Mouse (Mus musculus): ENCODE results near the gene Pkd2. TPM values are rescaled to one million over a fixed set of nuclear protein-coding genes. Genes with fewer than 3 reads are reported as not detected.

Pkd2 gene
- polyA plus RNA-seq, 1 experiment from 2014 or later = 14.6 TPM

DNA sequence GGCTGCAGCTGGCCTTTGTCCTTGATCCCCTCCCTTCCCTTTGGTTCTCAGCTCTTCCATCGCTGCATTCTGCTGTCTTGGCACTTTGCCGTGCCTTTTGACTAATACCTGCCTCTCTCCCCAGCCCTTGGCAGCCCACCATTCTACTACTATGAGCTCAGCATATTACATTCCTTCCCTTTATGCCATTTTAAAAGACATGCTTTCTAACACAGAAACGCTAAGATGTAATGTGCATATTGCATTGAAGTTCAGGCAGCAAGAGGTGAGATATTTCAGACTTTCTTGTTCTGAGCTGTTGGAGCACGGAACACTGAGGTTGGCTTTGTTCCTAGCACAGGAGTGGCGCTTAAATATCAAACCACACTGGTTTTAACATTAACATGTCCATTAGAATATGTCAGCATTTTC is 11.7 kb downstream of the Pkd2 start:
- Histone ChIP-seq H3K27ac (ENCODE audit: low read depth, low read length) (no peak overlapping the region), H3K27me3 (ENCODE audit: control insufficient read depth, insufficient read depth, low read length) (no peaks in the 10 kb centered on the region), H3K4me2 (ENCODE audit: low read depth, low read length, severe bottlenecking) (no peak overlapping the region), H3K9me3 (ENCODE audit: control insufficient read depth, low read length) (no peaks in the 10 kb centered on the region), H3K9ac (ENCODE audit: low read length) (no peak overlapping the region), H3K4me3 (ENCODE audit: low read depth, low read length) (no peak overlapping the region), H3K4me1 (replicated peaks; ENCODE audit: control insufficient read depth, insufficient read depth, low read length) (no peaks in the 10 kb centered on the region), H3K36me3 (ENCODE audit: control insufficient read depth, insufficient read depth, low read length) (peaks cover 9% of the 10 kb centered on the region)
- no peak for ATAC-seq (replicated peaks; ENCODE audit: low FRiP score)
- DNase-seq (ENCODE audit: low spot score) = no peak
- 92% methylated on average over 5 of the region's 5 CpGs for WGBS

DNA sequence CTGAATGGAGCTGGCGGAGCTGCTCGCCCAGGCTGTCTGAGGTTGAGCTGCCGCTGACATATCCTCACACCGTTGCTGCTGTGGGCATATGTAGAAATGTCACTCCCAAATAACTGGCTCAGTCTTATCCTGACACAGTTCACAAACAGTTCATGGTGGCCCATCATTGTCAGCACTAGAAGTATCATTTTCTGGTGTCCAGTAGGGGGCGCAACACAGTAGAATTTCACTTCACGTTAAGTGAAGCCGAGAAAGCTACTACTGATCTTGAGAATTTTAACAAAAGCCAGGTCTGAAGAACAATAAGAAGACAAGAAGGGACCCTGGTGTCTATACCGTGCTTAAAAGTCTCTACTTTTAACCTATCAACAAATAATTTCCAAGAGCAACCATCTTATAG is 13.1 kb downstream of the Pkd2 start:
- no peak for DNase-seq (ENCODE audit: low spot score)
- ATAC-seq (replicated peaks; ENCODE audit: low FRiP score) = no peak

DNA sequence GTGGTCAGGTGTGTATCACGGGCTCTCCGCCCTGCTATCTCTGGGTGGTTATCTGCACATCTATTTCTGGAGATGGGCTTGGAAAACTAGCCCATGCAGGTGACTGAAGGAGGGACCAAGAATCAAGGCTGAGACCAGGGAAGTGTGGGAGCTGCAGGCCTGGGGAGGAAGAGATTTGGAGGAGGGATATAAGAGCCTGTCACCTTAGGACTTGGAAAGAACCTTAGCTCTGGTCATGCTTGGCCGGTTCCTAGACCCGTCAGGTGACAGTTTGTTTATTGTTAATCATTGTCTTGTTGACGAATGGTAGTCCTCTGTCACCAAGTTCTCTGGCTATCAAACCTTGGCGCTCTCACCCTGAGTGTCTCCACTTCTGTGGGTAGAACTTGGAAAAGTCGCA is 21.1 kb downstream of the Pkd2 start:
- H3K27ac ChIP-seq (ENCODE audit: low read depth, low read length) = no peak overlapping the region
- DNase-seq (ENCODE audit: low spot score) (no peak), ATAC-seq (replicated peaks; ENCODE audit: low FRiP score) (no peak)
- no peaks in the 10 kb centered on the region for H3K4me1 ChIP-seq (replicated peaks; ENCODE audit: control insufficient read depth, insufficient read depth, low read length)
- H3K27me3 ChIP-seq (ENCODE audit: control insufficient read depth, insufficient read depth, low read length) = no peaks in the 10 kb centered on the region
- peaks cover 3% of the 10 kb centered on the region; the same call in 1 of the 2 replicates for H3K36me3 ChIP-seq (ENCODE audit: control insufficient read depth, insufficient read depth, low read length)
- H3K4me2 ChIP-seq (ENCODE audit: low read depth, low read length, severe bottlenecking) = no peak overlapping the region
- H3K9me3 ChIP-seq (ENCODE audit: control insufficient read depth, low read length) = no peaks in the 10 kb centered on the region
- 93% methylated on average over 7 of the region's 7 CpGs for WGBS
- no peak overlapping the region for H3K9ac ChIP-seq (ENCODE audit: low read length)
- no peak overlapping the region for H3K4me3 ChIP-seq (ENCODE audit: low read depth, low read length)

More for the DNA sequence above, 13.1 kb downstream of the Pkd2 start:
- no peaks in the 10 kb centered on the region for H3K4me1 ChIP-seq (replicated peaks; ENCODE audit: control insufficient read depth, insufficient read depth, low read length)
- 93% methylated on average over 8 of the region's 8 CpGs for WGBS
- no peaks in the 10 kb centered on the region for H3K9me3 ChIP-seq (ENCODE audit: control insufficient read depth, low read length)
- peaks cover 9% of the 10 kb centered on the region for H3K36me3 ChIP-seq (ENCODE audit: control insufficient read depth, insufficient read depth, low read length)
- H3K9ac ChIP-seq (ENCODE audit: low read length) = no peak overlapping the region
- no peaks in the 10 kb centered on the region for H3K27me3 ChIP-seq (ENCODE audit: control insufficient read depth, insufficient read depth, low read length)
- no peak overlapping the region for H3K27ac ChIP-seq (ENCODE audit: low read depth, low read length)
- no peak overlapping the region for H3K4me2 ChIP-seq (ENCODE audit: low read depth, low read length, severe bottlenecking)
- no peak overlapping the region for H3K4me3 ChIP-seq (ENCODE audit: low read depth, low read length)

DNA sequence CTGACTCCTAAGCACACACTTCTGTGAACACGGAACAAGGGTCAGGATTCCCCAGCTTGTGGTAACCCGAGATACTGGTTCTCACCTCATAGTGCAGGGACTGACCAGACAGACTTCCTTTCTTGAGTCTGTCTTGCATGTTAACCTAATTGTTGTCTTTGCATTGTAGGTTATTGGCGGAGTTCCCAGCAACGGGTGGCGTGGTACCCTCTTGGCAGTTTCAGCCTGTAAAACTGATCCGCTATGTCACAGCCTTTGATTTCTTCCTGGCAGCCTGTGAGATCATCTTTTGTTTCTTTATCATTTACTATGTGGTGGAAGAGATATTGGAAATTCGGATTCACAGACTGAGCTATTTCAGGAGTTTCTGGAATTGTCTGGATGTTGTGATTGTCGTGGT is 23.6 kb downstream of the Pkd2 start:
- H3K36me3 ChIP-seq (ENCODE audit: control insufficient read depth, insufficient read depth, low read length) = peaks cover 3% of the 10 kb centered on the region; the same call in 1 of the 2 replicates
- 91% methylated on average over 8 of the region's 8 CpGs for WGBS
- no peaks in the 10 kb centered on the region for H3K4me1 ChIP-seq (replicated peaks; ENCODE audit: control insufficient read depth, insufficient read depth, low read length)
- DNase-seq (ENCODE audit: low spot score) (no peak), ATAC-seq (replicated peaks; ENCODE audit: low FRiP score) (no peak)
- H3K27me3 ChIP-seq (ENCODE audit: control insufficient read depth, insufficient read depth, low read length) = no peaks in the 10 kb centered on the region
- no peaks in the 10 kb centered on the region for H3K9me3 ChIP-seq (ENCODE audit: control insufficient read depth, low read length)
- no peak overlapping the region for H3K9ac ChIP-seq (ENCODE audit: low read length)
- H3K4me3 ChIP-seq (ENCODE audit: low read depth, low read length) = no peak overlapping the region
- no peak overlapping the region for H3K27ac ChIP-seq (ENCODE audit: low read depth, low read length)
- H3K4me2 ChIP-seq (ENCODE audit: low read depth, low read length, severe bottlenecking) = no peak overlapping the region

DNA sequence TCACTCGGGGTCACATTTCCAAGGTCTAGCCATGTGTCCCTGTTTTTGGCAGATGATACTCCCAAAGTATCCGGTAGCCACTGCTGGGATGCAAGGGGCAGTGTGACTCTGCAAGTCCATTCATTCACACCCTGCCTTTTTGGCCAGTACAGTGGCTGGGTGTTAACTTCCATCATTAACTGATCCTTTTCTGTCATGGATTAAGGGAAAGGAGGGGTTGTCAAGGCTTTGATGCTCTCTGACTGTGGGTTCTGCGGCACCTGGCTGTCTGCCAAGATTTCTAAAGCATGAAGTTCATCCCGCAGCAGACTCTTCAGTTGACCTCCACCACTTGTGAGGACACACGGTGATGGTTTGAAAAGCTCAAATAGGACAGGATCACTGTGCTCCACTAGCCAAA is 32.3 kb downstream of the Pkd2 start:
- DNase-seq (ENCODE audit: low spot score) (no peak), ATAC-seq (replicated peaks; ENCODE audit: low FRiP score) (no peak)
- H3K4me2 ChIP-seq (ENCODE audit: low read depth, low read length, severe bottlenecking) = no peak overlapping the region
- no peaks in the 10 kb centered on the region for H3K27me3 ChIP-seq (ENCODE audit: control insufficient read depth, insufficient read depth, low read length)
- WGBS = 82% methylated on average over 5 of the region's 5 CpGs
- H3K4me3 ChIP-seq (ENCODE audit: low read depth, low read length) = no peak overlapping the region
- H3K9me3 ChIP-seq (ENCODE audit: control insufficient read depth, low read length) = no peaks in the 10 kb centered on the region
- no peak overlapping the region for H3K27ac ChIP-seq (ENCODE audit: low read depth, low read length)
- no peaks in the 10 kb centered on the region; the same call in 1 of the 2 replicates for H3K36me3 ChIP-seq (ENCODE audit: control insufficient read depth, insufficient read depth, low read length)
- no peak overlapping the region for H3K9ac ChIP-seq (ENCODE audit: low read length)
- H3K4me1 ChIP-seq (replicated peaks; ENCODE audit: control insufficient read depth, insufficient read depth, low read length) = no peaks in the 10 kb centered on the region

DNA sequence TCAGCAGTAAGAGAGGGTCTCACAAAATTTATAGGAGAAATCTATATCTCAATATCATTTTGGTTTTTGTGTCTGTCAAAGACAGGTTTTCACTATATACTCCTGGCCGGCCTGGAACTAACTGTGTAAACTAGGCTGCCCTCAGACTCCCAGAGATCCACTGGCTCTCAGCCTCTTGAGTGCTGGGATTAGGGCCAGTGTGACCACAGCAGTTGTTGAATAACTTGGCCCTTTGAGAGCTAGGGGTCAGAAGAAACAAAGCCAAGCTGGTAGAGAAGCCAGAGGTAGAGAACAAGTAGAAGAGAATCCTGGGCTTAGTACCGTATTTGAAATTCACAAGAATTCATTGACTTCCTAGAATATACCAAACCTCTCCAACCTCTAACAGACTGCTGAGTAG is 45.6 kb downstream of the Pkd2 start:
- Histone ChIP-seq H3K4me2 (ENCODE audit: low read depth, low read length, severe bottlenecking) (no peak overlapping the region), H3K4me1 (replicated peaks; ENCODE audit: control insufficient read depth, insufficient read depth, low read length) (no peaks in the 10 kb centered on the region), H3K27ac (ENCODE audit: low read depth, low read length) (no peak overlapping the region), H3K9me3 (ENCODE audit: control insufficient read depth, low read length) (no peaks in the 10 kb centered on the region), H3K36me3 (ENCODE audit: control insufficient read depth, insufficient read depth, low read length) (no peaks in the 10 kb centered on the region; the same call in 1 of the 2 replicates), H3K4me3 (ENCODE audit: low read depth, low read length) (no peak overlapping the region), H3K9ac (ENCODE audit: low read length) (no peak overlapping the region), H3K27me3 (ENCODE audit: control insufficient read depth, insufficient read depth, low read length) (no peaks in the 10 kb centered on the region)
- ATAC-seq (replicated peaks; ENCODE audit: low FRiP score) = no peak
- DNase-seq (ENCODE audit: low spot score) = no peak
- 81% methylated on average over 2 of the region's 2 CpGs for WGBS

DNA sequence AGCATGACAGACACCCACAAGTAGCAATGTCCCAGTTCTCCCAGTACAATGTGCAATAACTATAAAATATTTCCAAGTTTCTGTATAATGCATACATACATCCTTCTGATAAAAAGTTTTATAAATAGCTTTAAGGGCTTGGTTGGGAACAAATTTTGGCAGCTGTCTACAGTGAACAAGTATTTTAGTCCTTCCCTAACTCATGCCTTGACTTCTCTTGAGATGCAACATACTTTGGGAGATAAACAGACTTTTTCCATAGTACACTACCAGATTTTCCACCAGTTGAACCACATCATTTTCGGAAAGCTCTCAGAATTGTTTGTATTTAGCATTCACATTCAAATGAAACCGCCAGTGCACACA is 48.6 kb downstream of the Pkd2 start:
- no peaks in the 10 kb centered on the region for H3K27me3 ChIP-seq (ENCODE audit: control insufficient read depth, insufficient read depth, low read length)
- H3K36me3 ChIP-seq (ENCODE audit: control insufficient read depth, insufficient read depth, low read length) = no peaks in the 10 kb centered on the region; the same call in 1 of the 2 replicates
- no peak overlapping the region for H3K27ac ChIP-seq (ENCODE audit: low read depth, low read length)
- peak; percentile 56 for ATAC-seq (replicated peaks; ENCODE audit: low FRiP score)
- 0% methylated on average over 2 of the region's 2 CpGs for WGBS
- 0 out of 2 replicates have a peak overlapping the region, but pooled peaks have one; percentile 37 for H3K9ac ChIP-seq (ENCODE audit: low read length)
- H3K4me3 ChIP-seq (ENCODE audit: low read depth, low read length) = peak overlapping the region; percentile 80
- peak overlapping the region; percentile 40; the same call in 1 of the 2 replicates for H3K4me2 ChIP-seq (ENCODE audit: low read depth, low read length, severe bottlenecking)
- peaks cover 3% of the 10 kb centered on the region; the same call in 1 of the 2 replicates for H3K9me3 ChIP-seq (ENCODE audit: control insufficient read depth, low read length)
- no peaks in the 10 kb centered on the region for H3K4me1 ChIP-seq (replicated peaks; ENCODE audit: control insufficient read depth, insufficient read depth, low read length)
- DNase-seq (ENCODE audit: low spot score) = no peak

DNA sequence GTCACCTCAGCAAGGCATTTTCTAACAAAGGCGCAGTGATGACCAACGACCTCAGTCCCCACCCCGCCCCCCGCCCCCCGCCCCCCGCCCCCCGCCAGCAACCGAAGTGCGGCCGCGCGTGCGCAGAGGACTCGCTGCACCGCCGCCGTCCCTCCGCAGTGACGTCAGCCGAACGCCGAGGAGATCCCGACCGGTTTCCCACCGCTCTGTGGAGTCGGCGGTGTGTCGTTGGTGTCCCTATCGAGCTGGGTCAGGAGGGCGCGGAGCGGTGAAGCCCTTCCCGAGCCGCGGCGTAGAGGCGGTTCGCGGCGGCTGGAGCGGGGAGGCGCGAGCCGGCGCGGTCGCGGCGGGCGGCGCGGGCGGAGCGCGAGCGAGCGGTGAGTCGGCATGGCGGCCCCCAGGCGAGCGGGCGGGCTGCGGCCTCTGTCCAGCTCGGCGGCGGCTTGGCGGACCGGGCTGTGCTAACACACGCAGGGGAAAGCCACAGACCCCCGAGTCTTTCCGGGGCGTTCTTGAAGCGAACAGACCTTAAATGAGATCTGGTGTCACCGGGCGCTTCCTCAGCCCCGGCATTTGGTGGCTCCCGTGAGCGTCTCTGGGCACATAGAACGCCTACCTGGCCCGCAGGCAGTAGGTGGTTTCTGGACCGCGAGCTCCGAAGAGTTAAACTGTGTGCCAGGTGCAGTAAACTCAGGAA is 49.1 kb downstream of the Pkd2 start, which contains the start of gene BC005561:
Gene BC005561, plus strand, starts transcription at position 158 of the 697 bp plus-strand sequence.
- Histone ChIP-seq H3K27ac (ENCODE audit: low read depth, low read length) (peak within 1 kb of the TSS; percentile 83), H3K4me2 (ENCODE audit: low read depth, low read length, severe bottlenecking) (peak within 1 kb of the TSS; percentile 46), H3K4me3 (ENCODE audit: low read depth, low read length) (peak within 1 kb of the TSS; percentile 80), H3K4me1 (replicated peaks; ENCODE audit: control insufficient read depth, insufficient read depth, low read length) (no peaks in the 10 kb centered on the region), H3K36me3 (ENCODE audit: control insufficient read depth, insufficient read depth, low read length) (peaks cover 4% of the 10 kb centered on the region; the same call in 1 of the 2 replicates), H3K9me3 (ENCODE audit: control insufficient read depth, low read length) (peaks cover 7% of the 10 kb centered on the region; the same call in 1 of the 2 replicates), H3K9ac (ENCODE audit: low read length) (peak within 1 kb of the TSS; percentile 93), H3K27me3 (ENCODE audit: control insufficient read depth, insufficient read depth, low read length) (no peaks in the 10 kb centered on the region)
- ATAC-seq (replicated peaks; ENCODE audit: low FRiP score) = peak; percentile 96
- peak; percentile 94 for DNase-seq (ENCODE audit: low spot score)
- under 1% methylated on average over 72 of the region's 83 CpGs for WGBS

DNA sequence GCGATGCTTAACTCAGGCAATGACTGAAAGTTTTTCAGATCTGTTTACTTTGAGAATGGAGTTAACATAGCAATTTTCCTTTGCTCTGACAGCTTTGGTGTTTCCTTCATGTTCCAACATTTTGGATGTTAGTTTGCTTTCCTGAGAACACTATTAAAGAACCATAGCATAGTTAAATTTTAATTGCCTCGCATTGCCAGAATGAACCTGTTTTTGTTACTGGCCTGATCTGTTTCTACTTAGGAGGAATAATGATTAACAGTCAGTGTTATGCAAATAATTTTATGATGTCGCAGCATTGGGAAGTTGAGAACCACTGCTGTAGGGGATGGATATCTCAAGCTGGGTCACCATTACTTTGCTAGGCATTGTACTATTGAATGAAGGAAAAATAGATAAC is 52.0 kb downstream of the Pkd2 start:
- peaks cover 13% of the 10 kb centered on the region for H3K9me3 ChIP-seq (ENCODE audit: control insufficient read depth, low read length)
- DNase-seq (ENCODE audit: low spot score) = no peak
- no peak for ATAC-seq (replicated peaks; ENCODE audit: low FRiP score)

More for the DNA sequence above, 52.0 kb downstream of the Pkd2 start:
- 98% methylated on average over 3 of the region's 3 CpGs for WGBS
- Histone ChIP-seq H3K9ac (ENCODE audit: low read length) (no peak overlapping the region), H3K27ac (ENCODE audit: low read depth, low read length) (no peak overlapping the region), H3K4me3 (ENCODE audit: low read depth, low read length) (no peak overlapping the region), H3K27me3 (ENCODE audit: control insufficient read depth, insufficient read depth, low read length) (no peaks in the 10 kb centered on the region), H3K4me2 (ENCODE audit: low read depth, low read length, severe bottlenecking) (no peak overlapping the region), H3K36me3 (ENCODE audit: control insufficient read depth, insufficient read depth, low read length) (peaks cover 18% of the 10 kb centered on the region; the same call in 1 of the 2 replicates), H3K4me1 (replicated peaks; ENCODE audit: control insufficient read depth, insufficient read depth, low read length) (no peaks in the 10 kb centered on the region)
